Mouse (Mus musculus): Measurements from ENCODE around the gene Ppp4r4.

- TF ChIP-seq USF2 (IDR thresholded peaks at IDR 0.05; ENCODE audit: borderline replicate concordance in 1 of 2, insufficient read depth in 1 of 2, low read depth in 1 of 2, low read length in 2 of 2) = no peak
- TF ChIP-seq KAT2A (conservative IDR thresholded peaks at IDR 0.05; ENCODE audit: low read depth, low read length) = no peak
- TF ChIP-seq MAFK (IDR thresholded peaks at IDR 0.05; ENCODE audit: borderline replicate concordance, low read depth, low read length) = no peak
Measured at GRCm38 (mm10) chr12:103655123-103656044, 123.3 kb downstream of the Ppp4r4 start.

Measured in MEL (cell line).